Mouse (Mus musculus) CD4-positive helper T cell, adult 2 months (primary cell): ENCODE measurements around the gene Slc41a3.
A peak's percentile ranks its signal among the peaks of the same experiment; 100 is the strongest.
"Not testable (repeated sequence)": the region's sequence is repeated elsewhere in the genome, so short reads cannot be mapped to it uniquely, and the experiment has no call there.

Experiments used
- DNase-seq: peaks from one replicate; pipeline ENCODE4 v3.0.0-alpha.2; 2012; ENCODE audit warnings: low read depth, missing footprints, low spot score

Slc41a3 gene

DNA sequence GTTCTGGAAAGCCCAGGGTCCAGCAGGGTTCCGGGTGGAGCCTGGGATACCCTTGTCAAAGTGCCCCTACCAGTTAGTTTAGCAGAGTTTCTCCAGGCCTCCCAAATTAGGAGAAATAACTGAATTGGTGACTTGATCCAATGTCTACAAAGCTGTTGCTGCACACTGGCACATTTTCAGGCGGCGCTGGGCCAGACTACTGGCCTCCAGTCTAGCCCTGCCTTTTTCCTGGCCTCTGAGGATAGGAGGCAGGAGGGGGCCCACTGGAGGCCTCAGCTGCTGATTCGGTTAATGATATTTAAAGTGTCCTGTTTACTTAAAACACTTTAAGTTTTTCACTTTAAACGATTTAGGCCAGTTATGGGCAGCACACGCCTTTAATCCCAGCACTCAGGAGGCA lies 19.7 kb downstream of the Slc41a3 start:
- DNase-seq, result no peak

DNA sequence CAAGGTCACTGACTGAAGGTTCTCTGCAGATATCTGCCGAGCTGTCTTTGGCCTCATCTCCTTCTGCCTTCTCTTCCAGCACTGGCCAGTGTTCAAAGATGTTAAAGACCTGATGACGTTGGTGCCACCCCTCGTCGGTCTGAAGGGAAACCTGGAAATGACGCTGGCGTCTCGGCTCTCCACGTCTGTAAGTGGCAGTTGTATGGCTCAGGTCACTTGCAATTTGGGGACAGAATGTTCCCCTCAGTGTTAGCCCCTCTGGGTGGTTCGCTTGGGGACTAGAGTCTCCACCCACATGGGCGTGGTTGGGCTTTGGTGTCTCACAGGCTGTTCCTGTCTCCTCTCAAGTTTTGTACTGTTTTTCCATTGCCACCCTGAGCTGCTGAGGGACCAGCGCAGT lies 20.2 kb downstream of the Slc41a3 start:
- no peak for DNase-seq

DNA sequence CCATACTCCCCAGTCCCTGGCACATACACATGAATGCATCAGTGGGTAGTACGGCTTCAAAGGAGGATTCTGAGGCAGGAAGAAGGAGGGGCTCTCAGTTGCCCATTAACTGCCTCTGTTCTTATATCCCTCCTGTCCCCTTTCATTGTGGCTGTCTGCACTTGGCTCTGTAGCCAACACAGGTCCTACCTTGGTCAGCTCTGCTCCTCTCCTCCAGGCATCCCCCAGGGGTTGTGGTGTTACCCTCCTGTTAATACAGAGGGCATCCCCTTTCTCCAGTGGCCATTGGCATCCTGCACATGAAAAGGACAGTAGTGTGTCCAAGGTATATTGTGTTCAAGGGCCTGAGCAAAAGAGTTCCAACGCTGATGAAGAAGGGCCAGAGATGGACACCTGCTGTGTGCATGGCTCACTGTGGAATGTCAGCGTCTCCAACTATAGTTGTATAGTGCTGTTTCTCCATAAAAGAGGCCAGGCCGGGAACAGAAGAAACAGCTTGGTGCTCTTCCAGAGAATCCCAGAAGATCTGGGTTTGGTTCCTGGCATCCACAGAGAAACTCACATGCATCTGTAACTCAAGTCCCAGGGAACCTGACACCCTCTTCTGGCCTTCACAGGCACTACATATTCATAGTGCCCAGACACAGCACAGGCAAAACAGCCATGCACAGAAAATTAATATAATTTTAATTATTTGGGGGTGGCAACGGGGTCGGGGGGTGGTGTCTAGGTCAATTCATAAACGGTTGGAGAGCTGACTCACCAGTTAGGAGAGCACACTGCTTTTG lies 20.9 kb downstream of the Slc41a3 start:
- no peak for DNase-seq

DNA sequence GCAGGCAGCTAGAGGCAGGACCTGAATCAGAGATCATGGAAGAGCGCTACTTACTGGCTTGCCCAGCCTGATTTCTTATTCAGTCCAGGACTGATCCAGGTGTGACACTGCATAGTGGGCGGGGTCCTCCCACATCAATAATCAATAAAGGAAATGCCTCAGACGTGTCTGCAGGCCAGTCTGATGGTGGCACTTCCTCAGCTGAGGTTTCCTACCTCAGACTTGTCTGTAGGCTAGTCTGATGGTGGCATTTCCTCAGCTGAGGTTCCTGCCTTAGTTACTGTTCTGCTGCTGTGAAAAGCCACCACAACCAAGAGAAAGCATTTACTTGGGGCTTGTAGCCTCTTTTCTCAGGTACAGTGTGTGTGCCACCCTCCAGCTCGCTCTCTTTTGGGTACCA lies 23.0 kb downstream of the Slc41a3 start:
- DNase-seq, result peak; percentile 73

DNA sequence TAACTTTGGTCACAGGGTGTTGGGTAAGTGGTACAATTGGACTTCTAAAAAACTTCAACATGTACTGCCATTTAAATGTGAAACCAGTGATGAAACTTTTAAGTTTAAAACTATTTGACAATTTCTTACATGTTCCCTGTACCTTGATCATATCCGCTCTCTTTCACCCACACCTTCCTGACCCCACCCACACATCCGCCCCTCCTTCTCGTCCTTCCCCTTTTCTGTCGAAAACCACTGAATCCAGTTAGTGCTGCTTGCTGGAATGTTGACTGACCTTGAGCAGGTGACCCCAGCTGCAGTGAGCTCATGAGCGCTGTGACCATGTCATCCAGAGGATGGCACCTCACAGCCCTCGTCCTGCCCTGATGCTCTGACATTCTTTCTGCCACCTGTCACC lies 25.0 kb downstream of the Slc41a3 start:
- peak; percentile 68 for DNase-seq

DNA sequence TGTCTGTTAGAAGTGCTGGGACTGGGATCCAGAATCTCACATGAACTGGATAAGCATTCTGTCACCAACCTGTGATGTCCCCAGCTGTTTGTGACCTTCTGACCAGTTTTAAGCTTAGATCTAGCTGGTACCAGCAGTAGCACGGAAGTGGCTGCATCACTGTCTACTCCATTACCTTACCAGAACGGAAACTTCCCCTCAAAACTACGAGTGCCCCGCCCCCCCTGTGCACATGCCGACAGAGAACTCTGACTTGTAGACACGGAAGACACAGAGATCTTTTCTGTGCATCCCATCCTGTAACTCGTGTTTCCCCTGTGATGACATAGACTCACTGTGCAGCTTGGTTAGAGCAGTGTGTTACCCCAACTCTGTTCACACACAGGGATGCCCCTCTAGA lies 25.9 kb downstream of the Slc41a3 start:
- peak; percentile 61 for DNase-seq

DNA sequence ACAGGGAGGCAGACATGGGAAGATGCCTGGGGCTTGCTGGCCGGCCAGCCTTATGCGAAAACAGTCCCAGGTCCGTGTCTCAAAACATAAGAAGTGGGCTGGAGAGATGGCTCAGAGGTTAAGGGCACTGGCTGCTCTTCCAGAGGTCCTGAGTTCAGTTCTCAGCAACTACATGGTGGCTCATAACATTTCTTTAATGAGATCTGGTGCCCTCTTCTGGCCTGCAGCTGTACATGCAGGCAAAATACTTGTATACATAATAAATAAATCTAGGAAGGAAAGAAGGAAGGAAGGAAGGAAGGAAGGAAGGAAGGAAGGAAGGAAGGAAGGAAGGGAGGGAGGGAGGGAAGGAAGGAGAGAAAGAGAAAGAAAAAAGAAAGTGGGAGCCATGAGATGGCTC lies 28.0 kb downstream of the Slc41a3 start:
- DNase-seq, result peak; percentile 27

DNA sequence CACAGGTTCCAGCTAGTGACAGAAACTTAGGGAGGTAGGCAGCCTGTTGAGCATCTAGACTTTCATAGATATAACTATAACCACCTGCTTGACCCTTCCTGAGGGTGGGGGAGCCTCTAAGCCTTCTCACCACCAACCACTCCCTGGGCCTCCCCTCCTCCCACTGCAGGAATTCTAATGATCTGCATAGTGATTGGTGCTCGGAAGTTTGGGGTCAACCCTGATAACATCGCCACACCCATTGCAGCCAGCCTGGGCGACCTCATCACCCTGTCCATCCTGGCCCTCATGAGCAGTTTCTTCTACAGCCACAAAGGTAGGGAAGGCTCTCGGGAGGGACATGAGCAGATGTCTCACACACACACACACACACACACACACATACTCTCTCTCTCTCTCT lies 30.6 kb downstream of the Slc41a3 start:
- no peak for DNase-seq

DNA sequence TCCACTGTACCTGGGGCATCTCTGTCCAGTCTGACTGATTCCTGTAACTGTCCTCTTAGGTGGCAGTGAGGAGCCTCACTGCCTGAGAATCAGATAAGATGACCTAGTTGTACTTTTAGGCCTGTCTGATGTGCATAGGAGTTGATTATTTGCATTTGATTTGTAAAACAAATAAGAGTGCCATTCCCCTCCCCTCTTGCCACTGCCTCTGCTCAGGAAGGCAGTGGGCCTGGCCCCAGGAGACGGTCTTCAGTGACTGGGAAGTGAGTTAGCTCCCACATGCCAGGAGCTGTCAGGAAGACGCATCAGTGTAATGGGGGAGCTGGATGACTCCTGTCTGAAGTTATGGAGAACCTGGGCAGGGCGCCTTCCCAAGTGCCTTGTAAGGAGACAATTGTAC lies 31.1 kb downstream of the Slc41a3 start:
- DNase-seq, result no peak

DNA sequence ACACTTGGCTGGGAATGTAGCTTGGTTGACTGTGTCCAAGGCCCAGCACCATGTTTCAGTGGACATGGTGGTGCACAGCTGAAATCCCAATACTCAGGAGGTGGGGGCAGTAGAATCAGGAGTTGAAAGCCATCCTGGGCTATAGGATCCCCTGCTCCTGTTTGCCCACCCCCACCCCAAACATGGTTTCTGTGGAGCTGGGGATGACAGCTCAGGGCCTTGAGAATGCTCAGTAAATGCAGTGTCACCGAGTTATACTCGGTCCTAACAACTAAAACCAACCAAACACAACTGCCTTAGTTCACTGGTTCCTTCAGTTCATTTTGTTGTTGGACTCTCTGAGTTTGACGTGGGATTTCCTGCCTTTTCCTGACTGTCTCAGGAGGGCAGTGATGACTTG lies 38.5 kb downstream of the Slc41a3 start:
- DNase-seq, result no peak

DNA sequence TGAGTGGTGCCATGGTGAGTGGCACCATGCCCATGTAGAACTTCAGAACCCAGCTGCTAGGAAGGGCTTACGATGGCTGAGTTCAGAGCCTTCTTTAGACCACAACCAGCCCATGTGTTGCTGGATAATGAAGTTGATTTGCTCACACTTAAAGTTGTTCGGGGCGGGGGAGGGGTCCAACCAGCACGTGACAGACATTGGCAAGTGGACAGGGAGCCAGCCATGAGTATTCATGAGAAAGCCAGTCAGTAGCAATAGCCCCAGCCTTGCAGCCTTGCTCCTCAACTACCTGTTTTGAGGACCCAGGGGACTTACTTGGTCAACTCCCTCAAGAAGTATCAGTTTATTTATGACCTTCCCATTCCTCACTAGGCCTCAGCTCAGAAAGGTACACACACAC lies 40.4 kb downstream of the Slc41a3 start:
- DNase-seq, result no peak

DNA sequence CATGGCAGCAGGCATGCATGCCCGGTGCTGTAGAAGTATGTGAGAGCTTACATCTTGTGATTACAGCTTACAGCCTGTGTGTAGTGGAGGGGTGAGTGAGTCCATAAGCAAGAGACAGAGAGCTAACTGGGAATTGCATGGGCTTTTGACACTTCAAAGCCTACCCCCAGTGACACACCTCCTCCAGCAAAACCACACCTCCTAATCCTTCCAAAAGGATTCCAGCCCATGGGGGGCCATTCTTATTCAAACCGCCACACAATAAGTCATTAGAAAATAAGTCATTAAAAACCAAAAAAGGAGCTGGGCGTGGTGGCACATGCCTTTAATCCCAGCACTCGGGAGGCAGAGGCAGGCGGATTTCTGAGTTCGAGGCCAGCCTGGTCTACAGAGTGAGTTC lies 43.9 kb downstream of the Slc41a3 start:
- DNase-seq, result no peak

DNA sequence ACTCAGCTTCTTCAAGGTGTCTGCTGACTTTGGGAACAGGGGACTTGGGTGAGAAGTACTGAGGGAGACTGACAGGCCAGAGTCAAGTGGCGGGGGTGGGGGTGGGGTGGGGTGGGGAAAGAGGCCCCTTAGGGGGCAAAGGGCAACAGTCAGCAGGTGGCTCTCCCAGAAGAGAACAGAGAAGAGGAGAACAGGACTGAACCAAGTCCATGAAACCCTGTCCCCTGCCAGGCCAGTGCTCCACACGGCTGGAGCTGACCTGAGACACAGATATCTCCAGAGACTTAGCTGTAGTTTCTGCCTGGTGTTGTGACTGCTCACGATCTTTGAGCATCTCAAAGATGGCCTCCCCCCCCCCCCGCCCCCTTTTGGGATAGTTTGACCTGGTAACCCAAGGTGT lies 44.8 kb downstream of the Slc41a3 start:
- no peak for DNase-seq

DNA sequence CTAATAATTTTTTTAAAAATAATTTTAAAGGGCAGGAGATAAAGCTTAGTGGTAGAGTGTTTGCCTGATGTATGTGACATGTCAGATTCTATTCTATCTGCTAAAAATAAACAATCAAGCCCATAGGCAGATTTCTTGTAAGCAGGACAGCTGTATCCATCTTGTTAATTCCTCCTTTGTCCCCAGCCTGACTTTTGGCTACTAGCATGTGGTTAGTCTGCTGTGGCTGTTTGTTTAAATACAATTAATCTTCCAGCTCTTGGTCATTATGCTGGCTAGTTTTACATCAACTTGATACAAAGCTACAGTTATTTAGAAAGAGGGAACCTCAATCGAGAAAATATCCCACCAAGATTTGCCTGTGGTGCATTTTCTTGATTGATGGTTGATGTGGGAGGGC lies 46.1 kb downstream of the Slc41a3 start:
- DNase-seq, result no peak

DNA sequence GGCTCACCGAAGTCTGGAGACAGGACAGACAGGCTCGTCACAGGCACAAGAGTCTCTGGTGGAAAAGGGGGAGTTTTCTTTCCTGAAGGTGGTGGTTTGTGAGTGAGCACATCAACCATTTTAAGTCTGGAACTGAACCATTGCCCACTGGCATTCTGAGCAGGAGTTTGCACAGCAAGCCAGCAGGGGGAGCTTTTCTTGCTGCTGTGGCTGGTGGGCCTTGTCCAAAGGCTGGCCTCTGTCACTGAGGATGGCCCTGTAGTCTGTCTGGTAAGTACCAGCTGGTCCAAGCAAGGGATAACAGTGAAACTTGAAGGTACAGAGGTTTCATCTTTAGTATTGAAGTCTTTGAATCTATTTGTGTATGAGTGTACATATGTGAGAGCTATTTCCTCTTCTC lies 49.2 kb downstream of the Slc41a3 start:
- peak; percentile 32 for DNase-seq

DNA sequence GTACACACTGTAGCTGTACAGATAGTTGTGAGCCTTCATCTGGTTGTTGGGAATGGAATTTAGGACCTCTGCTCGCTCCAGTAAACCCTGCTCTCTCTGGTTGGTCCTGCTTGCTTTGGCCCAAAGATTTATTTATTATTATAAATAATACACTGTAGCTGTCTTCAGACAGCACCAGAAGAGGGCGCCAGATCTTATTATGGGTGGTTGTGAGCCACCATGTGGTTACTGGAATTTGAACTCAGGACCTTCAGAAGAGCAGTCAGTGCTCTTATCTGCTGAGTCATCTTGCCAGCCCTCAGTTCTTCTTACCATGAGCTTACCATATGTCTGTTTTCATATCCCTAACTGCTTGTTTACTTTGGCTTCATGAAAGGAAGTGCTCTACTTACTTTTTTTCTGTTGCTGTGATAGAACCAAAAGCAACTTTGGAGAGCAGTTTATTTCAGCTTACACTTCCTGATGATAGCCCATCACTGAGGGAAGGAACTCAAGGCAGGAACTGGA lies 51.9 kb downstream of the Slc41a3 start:
- DNase-seq, result not testable (repeated sequence)

DNA sequence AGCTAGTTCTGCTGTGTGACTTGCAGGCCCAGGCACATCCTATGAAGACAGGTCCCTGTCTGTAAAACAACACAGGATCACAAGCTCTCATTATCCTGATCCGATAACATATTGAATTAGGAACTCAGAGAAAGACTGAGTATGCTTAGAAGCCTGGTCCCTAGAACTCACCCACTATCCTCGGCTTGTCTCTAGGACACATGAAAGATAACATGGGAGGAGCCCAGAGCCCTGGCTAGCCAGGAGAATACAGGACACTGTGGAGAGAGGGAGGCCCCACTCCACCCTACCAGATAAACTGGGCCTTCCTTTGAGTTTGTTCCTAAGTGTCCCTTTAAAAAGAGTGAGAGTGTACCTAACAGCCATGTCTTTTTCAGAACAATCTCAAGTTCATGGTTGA lies 55.4 kb downstream of the Slc41a3 start:
- DNase-seq, result no peak

DNA sequence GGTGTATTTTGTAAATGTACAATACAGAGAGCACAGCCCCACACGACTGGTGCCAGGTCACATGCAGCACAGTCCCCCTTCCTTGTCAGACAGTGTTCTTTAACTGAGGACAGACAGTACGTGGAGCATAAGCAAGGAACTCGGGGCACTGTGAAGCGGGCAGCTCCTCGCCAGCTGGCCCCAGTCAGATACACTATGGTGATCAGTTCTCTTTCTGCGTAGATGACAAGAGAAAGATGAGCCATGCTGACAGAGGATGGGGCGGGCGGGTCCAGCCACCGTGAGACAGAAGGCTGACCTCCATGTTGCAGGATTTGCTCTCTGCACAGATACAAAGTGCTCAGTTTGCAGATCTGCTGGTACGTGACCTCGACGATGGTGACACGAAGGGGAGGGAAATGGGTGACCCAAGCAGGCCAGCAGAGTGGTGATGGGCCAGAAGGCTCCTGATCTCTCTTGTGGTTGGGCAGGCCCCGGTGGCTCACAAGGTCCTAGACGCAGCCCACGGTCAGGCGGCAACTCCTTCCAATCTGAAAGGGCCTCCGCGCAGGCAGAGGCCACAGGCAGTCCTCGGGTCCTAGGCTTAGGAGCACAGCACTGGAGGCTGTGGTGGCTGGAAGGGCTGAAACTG lies 56.0 kb downstream of the Slc41a3 start:
- DNase-seq, result no peak

DNA sequence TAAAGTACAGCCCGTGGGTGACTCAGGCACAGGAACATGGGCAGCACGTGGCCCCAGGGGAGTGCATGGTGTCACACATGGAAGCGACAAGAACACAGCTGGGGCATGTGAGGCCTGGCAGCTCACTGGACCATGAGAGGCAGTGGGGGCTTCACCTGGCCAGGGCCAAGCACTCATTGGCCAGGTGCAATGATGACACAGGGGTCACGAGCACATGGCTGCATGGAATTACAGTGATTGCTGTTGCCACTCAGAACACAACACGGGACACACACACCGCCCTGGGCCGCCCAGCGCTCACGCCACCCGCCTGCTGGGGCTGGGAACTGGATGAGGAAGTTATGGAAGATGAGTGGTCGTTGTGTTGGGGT lies 56.5 kb downstream of the Slc41a3 start:
- DNase-seq, result no peak

DNA sequence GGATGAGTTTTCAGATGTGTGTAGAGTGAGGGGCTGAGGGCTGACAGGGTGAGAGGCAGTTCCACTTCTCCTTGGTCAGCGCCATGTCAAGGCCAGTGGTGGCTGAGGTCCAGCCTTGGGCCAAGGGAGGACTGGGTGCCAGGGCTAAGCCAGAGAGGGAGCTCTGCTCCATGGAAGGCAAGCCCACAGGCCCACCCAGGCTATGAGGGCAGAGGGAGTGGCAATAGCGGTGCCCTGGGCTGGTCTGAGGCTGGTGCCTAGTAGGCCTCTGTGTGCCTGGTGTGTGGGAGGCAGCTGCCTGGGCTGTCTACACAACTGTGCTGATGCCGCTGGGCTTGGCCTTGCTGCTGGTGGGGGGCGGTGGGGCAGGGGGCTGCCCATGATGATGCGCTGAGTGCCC lies 57.6 kb downstream of the Slc41a3 start:
- no peak for DNase-seq

DNA sequence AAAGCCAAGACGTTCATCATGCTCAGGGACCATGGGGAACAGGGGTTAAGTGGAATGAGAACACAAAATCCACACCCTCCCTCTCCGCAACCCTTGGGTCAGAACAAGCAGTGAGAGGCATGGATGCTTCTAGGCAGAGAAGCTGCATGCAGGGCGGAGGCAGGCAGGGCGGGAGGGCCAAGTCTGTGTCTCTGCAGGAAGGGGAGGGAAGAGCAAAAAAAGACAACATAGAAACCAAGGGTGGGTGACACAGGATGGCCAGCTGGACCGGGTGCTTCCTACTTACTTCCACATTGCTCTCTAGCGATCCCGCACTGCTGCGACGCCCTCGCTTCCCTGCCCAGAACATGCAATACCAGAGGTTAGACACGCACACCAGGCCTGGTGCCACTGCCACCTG lies 59.2 kb downstream of the Slc41a3 start:
- no peak for DNase-seq

DNA sequence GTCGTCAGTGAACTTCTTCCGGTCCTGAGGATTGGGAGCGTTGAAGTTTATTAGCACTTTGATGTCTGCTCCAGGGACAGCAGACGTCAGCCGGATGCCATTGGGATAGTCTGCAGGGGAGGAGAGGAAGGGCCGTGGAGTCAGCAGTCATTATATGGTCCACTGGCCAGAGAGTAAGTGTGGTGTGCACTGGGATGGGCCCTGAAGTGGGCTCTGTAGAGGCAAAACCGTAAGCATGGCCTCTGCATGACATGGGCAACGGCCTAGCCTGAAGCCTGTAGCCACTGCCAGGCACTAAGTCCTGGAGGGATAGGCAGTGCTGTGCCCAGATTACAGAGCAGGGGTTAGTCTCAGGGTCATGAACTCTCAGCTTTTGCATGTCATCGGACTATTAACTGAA lies 64.2 kb downstream of the Slc41a3 start:
- no peak for DNase-seq

DNA sequence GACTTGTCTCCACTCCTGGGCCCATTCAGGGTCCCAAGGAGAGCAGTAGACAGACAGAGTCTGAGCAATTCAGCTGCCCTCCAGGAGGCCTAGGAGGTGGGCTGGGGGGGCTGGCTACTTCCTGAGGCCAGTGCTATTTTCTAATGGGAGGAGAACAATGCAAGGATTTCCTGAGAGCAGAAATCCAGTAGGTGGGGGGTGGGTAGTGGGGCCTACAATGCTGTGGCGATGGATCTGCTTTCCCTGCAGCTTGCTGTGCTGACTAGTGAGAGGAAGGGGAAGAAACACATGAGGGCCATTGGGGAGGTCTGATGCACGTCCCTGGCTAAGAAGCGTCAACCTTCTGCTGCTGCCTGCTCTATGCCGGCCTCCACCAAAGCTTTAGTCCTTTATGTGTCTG lies 74.2 kb downstream of the Slc41a3 start:
- no peak for DNase-seq
